Comparison of ENCODE assay signal across 8 mouse cellular contexts in genomic region chr13:31805831-31806427, GRCm38 (mm10). TPM values are rescaled to one million over a fixed set of nuclear protein-coding genes. Genes with fewer than 3 reads are reported as not detected.
DNase-seq lines count a peak whose midpoint lies in the region; ATAC-seq and TF ChIP-seq lines count a peak whose summit lies in the region.
"Had no signal": no experiment of that assay in that cellular context is flagged by ENCODE, and none has a peak within 500 bp of the region (broad histone marks: within the 10 kb centered on the region; RNA-seq: fewer than 3 reads in every experiment).

No protein-coding gene starts in this region.

- no peaks in the 10 kb centered on the region for H3K9me3 ChIP-seq in lung, embryonic 16.5 days (ENCODE audit: control insufficient read depth, low read length)
- H3K9me3 ChIP-seq in limb, embryonic 10.5 days (replicated peaks), result no peaks in the 10 kb centered on the region

- peak overlapping the region; percentile 56 for H3K9ac ChIP-seq in lung, embryonic 16.5 days (ENCODE audit: low read length)

- DNase-seq in lung, adult 18-20 months, result no peak
- DNase-seq in limb, embryonic 10.5 days (ENCODE audit: low spot score), result no peak
- DNase-seq in layer of hippocampus, postnatal 10 days (ENCODE audit: low spot score in 2 of 2), result no peak
- DNase-seq in layer of hippocampus, adult 18-20 months (ENCODE audit: low spot score in 2 of 2), result no peak

- H3K4me1 ChIP-seq in lung, embryonic 16.5 days (replicated peaks; ENCODE audit: control insufficient read depth, insufficient read depth, low read length), result peaks cover 28% of the 10 kb centered on the region
- H3K4me1 ChIP-seq in embryonic fibroblast, embryonic 13.5 days (ENCODE audit: control insufficient read depth, insufficient read depth, low read length), result no peaks in the 10 kb centered on the region
- H3K4me1 ChIP-seq in limb, embryonic 10.5 days, result peaks cover 74% of the 10 kb centered on the region
- H3K4me1 ChIP-seq in small intestine, adult 2 months (ENCODE audit: control insufficient read depth, insufficient read depth, insufficient read length, low read length), result peaks cover 20% of the 10 kb centered on the region

- no peak for TF ChIP-seq CTCF in embryonic fibroblast, embryonic 13.5 days (IDR thresholded peaks at IDR 0.05; ENCODE audit: borderline replicate concordance, insufficient read depth, low read length)
- TF ChIP-seq CTCF in small intestine, adult 2 months (IDR thresholded peaks at IDR 0.05; ENCODE audit: extremely low read depth, insufficient read length, insufficient replicate concordance, low read depth, low read length), result no peak

- 5% methylated on average over 34 of the region's 34 CpGs for WGBS in lung, embryonic 16.5 days
- under 1% methylated on average over 34 of the region's 34 CpGs for WGBS in limb, embryonic 10.5 days
- 7% methylated on average over 34 of the region's 34 CpGs for WGBS in small intestine, adult 2 months

- peak; percentile 39 for ATAC-seq in lung, embryonic 16.5 days (ENCODE audit: low read depth)

- peak; percentile 28; the same call in 1 of the 2 replicates for TF ChIP-seq POLR2A in embryonic fibroblast, embryonic 13.5 days (IDR thresholded peaks at IDR 0.05; ENCODE audit: low read depth, low read length)
- TF ChIP-seq POLR2A in small intestine, adult 2 months (IDR thresholded peaks at IDR 0.05; ENCODE audit: low read depth, low read length), result no peak

- H3K4me2 ChIP-seq in lung, embryonic 16.5 days (ENCODE audit: low read depth, low read length), result peak overlapping the region; percentile 99

- H3K27ac ChIP-seq in lung, embryonic 16.5 days (ENCODE audit: low read length), result no peak overlapping the region
- H3K27ac ChIP-seq in embryonic fibroblast, embryonic 13.5 days (ENCODE audit: insufficient read depth, low read length), result peak overlapping the region; percentile 74
- H3K27ac ChIP-seq in limb, embryonic 10.5 days, result peak overlapping the region; percentile 82
- no peak overlapping the region for H3K27ac ChIP-seq in small intestine, adult 2 months (ENCODE audit: insufficient read depth, low read depth, low read length)

- no peaks in the 10 kb centered on the region for H3K36me3 ChIP-seq in lung, embryonic 16.5 days (ENCODE audit: control insufficient read depth, insufficient read depth, low read length)
- H3K36me3 ChIP-seq in limb, embryonic 10.5 days, result peaks cover 4% of the 10 kb centered on the region; the same call in 1 of the 2 replicates
- no peaks in the 10 kb centered on the region for H3K36me3 ChIP-seq in small intestine, adult 2 months (ENCODE audit: control insufficient read depth, insufficient read depth, low read length)

- peak overlapping the region; percentile 62 for H3K4me3 ChIP-seq in lung, embryonic 16.5 days (ENCODE audit: low read length)
- H3K4me3 ChIP-seq in embryonic fibroblast, embryonic 13.5 days (ENCODE audit: insufficient read depth, low read length), result peak overlapping the region; percentile 45
- peak overlapping the region; percentile 73 for H3K4me3 ChIP-seq in limb, embryonic 10.5 days
- peak overlapping the region; percentile 61 for H3K4me3 ChIP-seq in small intestine, adult 2 months (ENCODE audit: low read depth, low read length)

- H3K27me3 ChIP-seq in lung, embryonic 16.5 days (ENCODE audit: control insufficient read depth, insufficient read depth, low read depth, low read length), result peaks cover 84% of the 10 kb centered on the region
- H3K27me3 ChIP-seq in limb, embryonic 10.5 days (ENCODE audit: low read depth, poor library complexity, severe bottlenecking), result peaks cover 99% of the 10 kb centered on the region
- peaks cover 91% of the 10 kb centered on the region for H3K27me3 ChIP-seq in small intestine, adult 2 months (ENCODE audit: control insufficient read depth, insufficient read depth, low read length)

RNA-seq across cellular contexts. Expression of gene Foxc1, which starts 0.5 kb away (rescaled TPM):
- polyA plus RNA-seq in lung, embryonic 16.5 days (2015; fragmentation: Nextera tagmentation; extraction: Ambion mirVana), result 0.24 and 0.30 TPM in 2 replicates
- polyA plus RNA-seq in embryonic fibroblast, embryonic 13.5 days (2011; ENCODE audit: insufficient read length, low read depth, missing spikeins), result 14.4 and 19.7 TPM in 2 replicates
- 0.74 and 1.8 TPM in 2 replicates for polyA plus RNA-seq in limb, embryonic 10.5 days (2016; fragmentation: Nextera tagmentation; extraction: Ambion mirVana)
- polyA plus RNA-seq in small intestine, adult 2 months (2012; rRNA removed), result 0.18 and 0.35 TPM in 2 replicates
- 1 to 10 TPM; 5.6 to 6.2 TPM for total RNA-seq in layer of hippocampus, postnatal 10 days (2021)
- total RNA-seq in layer of hippocampus, adult 18-20 months (2021), result 1 to 10 TPM; 3.1 to 3.3 TPM
- total RNA-seq: common myeloid progenitor, adult 5-6 weeks had no signal

Comparison
In these comparisons a context has a peak if more than half of its experiments do, and no peak if none do; other contexts are left out.
1. H3K27ac ChIP-seq: peak in embryonic fibroblast, embryonic 13.5 days (single experiment) and limb, embryonic 10.5 days (single experiment); none in lung, embryonic 16.5 days (single experiment) and small intestine, adult 2 months (single experiment).
2. Peak in every context shown above with its lines, with median percentiles within 50 percentile points of each other: H3K4me3 ChIP-seq.